Mouse (Mus musculus) kidney, postnatal 4 days (tissue): ENCODE results near the gene Slc2a5.

Experiments
- DNase-seq, 2 experiments: peaks; one replicate each; pipeline ENCODE4 v3.0.0; 2021; ENCODE audit warnings: mixed read lengths in 2 of 2

The Slc2a5 gene

DNA sequence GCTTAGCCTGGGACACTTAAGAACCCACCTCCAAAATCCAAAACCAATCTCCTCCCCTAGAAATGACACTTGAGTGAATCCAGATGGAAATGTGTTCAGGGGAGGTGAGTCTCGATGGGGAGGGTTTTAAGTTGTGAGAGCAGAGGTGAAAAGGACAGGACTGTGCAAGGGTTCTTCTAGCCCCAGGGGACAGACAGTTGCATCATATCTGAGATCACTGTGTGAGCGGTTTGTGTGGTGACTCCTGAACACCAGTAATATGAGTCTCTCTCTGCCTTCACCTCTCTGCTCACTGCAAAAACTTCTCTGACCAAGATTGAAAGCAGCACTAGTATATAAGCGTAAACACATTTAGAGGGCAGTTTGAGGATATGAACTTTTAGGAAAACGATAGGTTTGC is 27.2 kb downstream of the Slc2a5 start:
- DNase-seq: no peak

GRCm38 (mm10) chr4:150151045-150151444 is 32.0 kb downstream of the Slc2a5 start:
- no peak for DNase-seq

DNA sequence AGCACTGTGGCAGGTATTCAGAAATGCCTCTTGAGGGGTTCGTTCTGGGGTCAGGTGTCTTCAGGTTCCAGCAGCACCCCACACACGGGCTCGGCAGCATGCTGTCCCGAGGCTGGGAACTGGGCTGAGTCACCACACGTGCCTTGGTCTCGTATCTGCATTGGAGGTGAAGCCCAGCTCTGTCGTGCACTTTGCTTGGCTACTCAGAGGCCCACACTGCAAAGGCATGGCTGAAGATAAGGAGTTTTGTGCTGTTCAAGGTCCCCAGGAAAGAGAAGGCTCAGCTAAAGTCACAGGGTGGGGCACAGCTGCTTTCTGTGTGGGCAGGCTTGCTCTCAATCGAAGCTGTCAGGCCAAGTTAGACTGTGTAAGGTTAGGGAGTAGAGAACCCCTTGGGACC is 33.4 kb downstream of the Slc2a5 start:
- no peak for DNase-seq

DNA sequence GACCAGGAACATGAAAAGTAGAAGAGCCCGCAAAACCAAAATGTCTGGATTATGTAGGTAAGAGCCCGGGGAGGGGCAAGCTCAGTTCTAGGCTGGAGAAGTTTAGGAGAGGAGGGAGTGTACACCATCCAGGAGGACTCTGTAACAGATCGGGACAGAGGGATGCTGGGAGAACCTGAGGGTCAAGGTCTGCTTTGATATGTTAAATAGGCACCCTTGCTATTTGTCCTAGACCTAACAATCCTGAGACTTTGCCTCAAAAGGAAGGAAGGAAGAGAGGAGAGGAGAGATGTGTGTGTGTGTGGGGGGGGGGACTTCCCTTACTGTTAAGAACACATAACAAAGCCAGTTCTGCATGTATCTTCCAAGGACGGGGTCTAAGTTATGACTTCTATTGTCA is 36.2 kb downstream of the Slc2a5 start:
- no peak for DNase-seq

- DNase-seq: no peak
These were observed 36.6 kb downstream of the Slc2a5 start for GRCm38 (mm10) chr4:150155731-150156130.

GRCm38 (mm10) chr4:150157348-150157882 is 38.3 kb downstream of the Slc2a5 start:
- no peak for DNase-seq

DNA sequence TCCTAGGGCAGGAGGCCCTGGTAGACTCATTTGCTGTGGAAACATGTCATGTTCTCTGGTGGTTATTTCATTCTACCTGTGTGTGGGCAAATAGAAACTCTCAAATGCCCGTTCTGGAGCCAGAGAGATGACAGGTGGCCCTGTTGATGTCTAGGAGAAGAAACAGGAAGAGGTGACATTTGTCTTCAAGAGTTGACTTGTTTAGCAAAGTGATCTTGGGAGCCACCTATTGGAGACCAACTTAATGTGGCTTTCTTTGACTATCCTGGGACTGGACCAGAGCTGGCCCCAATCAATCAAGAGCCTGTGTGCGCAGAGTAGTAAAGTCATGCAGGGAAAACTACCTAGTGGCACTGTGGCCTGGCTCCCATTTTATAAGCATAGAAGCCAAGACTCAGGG is 40.4 kb downstream of the Slc2a5 start:
- no peak for DNase-seq

DNA sequence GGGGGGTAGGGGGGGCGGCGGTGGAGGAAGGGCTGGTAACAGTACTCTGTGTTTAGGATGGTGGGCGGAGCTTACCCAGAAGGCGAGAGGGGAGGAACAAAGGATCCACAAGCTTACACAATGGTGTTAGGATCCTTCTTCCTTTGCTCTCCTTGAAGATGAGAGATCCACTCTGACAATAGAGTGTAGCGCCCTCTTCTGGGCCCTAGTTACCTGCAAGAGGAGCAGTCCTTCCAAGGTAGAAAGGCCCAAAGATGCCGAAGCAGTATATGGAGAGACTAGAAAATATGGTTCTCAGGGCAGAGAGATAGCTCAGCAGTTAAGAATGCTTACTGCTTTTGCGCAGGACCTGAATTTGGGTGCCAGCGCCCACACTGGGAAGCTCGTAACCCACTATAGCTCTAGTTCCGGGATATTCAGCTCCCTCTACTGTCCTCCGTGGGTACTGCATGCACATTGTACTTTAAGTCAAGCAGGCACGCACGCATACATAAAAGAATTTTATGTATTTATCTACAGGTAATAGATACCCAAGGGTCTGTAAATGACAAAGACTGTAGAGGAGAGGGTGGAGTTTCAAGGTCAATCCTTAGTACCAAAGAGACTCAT is 43.6 kb downstream of the Slc2a5 start:
- no peak for DNase-seq

GRCm38 (mm10) chr4:150164875-150165274 is 45.8 kb downstream of the Slc2a5 start:
- peak in 1 of 2 experiments; percentile 38 for DNase-seq

DNA sequence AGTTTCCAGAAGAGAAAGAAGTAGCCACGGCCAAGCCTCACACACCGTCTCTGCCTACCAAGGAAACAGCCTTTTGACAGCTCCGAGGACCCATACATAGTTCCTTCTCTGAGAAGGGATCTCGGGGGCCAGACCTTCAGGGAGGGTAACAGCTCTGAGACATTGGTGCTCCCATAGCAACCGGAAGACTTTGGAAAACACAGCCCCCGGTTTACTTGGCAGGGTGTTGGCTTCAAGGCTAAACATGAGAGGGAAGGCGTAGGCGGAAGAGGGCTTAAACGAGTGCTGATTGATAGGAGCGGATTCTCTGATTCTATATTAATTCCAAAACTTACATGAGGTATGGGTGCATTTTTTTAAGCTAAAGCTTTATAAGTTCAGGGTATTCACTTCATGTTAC is 49.3 kb downstream of the Slc2a5 start:
- no peak for DNase-seq

GRCm38 (mm10) chr4:150172107-150172506 is 53.0 kb downstream of the Slc2a5 start:
- no peak for DNase-seq

GRCm38 (mm10) chr4:150173281-150173680 is 54.2 kb downstream of the Slc2a5 start:
- DNase-seq: peak; percentile 51 to 57

DNA sequence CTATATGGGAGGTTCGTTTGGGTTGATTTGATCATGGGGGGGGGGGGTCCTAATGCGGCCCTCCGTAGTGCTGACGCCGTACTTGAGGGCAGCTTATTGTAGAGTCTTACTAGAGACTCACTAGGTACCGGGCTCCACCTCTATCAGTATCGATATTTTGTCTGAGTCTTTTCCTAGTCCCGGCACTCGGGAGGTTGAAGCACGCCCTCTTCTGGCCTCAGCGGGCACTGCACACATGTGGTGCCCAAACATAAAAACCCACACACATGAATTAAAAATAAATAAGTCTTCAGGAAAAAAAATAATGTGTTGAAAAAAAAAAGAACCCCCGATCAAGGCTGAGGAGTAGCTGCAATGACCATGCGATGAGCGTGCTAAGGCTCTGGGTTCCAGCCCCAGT is 54.9 kb downstream of the Slc2a5 start:
- DNase-seq: no peak

DNA sequence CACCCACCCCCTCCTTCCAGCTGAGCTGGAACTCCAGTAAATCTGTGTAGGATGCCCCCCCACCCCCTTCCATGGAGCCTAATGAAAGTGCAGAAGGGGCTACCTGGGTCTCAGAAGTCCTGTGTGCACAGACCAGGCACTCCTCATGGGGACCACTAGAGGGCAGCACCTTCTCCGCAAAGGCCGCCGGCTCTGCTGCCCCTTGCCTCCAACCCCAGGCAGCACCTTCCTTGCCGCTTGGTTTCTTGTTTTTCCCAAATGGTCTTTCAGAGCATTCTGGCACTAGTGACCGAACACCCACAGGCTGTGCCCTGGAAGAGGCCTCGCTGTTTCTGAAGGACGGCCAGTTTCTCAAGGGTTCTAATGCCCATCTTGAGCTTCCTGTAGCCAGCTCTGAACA is 57.5 kb downstream of the Slc2a5 start:
- peak; percentile 48 to 69 for DNase-seq

- DNase-seq: no peak
These were observed 58.0 kb downstream of the Slc2a5 start for GRCm38 (mm10) chr4:150177122-150177521.

GRCm38 (mm10) chr4:150178131-150178530 is 59.0 kb downstream of the Slc2a5 start:
- no peak for DNase-seq

- DNase-seq: no peak
These were observed 62.2 kb downstream of the Slc2a5 start for GRCm38 (mm10) chr4:150181304-150181703.

DNA sequence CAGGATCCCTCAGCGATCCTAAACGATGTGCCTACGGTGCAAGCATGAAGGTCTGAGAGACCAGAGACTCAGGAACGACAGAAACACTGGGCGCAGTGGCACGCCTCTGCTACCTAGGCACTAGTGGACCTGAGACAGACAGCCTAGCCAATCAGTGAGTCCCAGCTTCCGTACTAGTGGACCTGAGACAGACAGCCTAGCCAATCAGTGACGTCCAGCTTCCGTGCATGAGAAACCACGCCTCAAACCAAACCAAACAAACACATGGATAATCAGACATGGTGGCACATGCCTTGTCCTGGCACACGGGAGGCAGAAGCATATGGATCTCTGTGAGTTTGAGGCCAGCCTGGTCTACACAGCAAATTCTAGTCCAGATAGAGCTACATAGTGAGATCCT is 69.2 kb downstream of the Slc2a5 start:
- DNase-seq: no peak

- no peak for DNase-seq
These were observed 73.1 kb downstream of the Slc2a5 start for GRCm38 (mm10) chr4:150192199-150192598.
